Mouse (Mus musculus) limb, embryonic 15.5 days (tissue): ENCODE data around the gene Nt5e. TPM values are rescaled to one million over a fixed set of nuclear protein-coding genes. Genes with fewer than 3 reads are reported as not detected.

Experiments used
- ATAC-seq: fragments of 200-750 bp; cut with Nextera tagmentation; 2 replicates; pipeline ENCODE4 v1.8.0; 2017; ENCODE audit warnings: low read depth, moderate TSS enrichment; ENCODE audit not compliant: insufficient number of reproducible peaks, low FRiP score, low TSS enrichment
- H3K27ac ChIP-seq: fragments of 300-500 bp; sonication (generic); 2 replicates; pipeline ENCODE4 v1.5.1; 2015; ENCODE audit warnings: moderate library complexity, mild to moderate bottlenecking, inconsistent platforms
- H3K27me3 ChIP-seq: fragments of 300-500 bp; sonication (generic); 2 replicates; pipeline ENCODE4 v1.6.1; 2015; ENCODE audit warnings: inconsistent platforms
- H3K36me3 ChIP-seq: fragments of 300-500 bp; sonication (generic); 2 replicates; pipeline ENCODE4 v1.6.1; 2015; ENCODE audit warnings: inconsistent platforms
- H3K4me1 ChIP-seq: fragments of 300-500 bp; sonication (generic); 2 replicates; pipeline ENCODE4 v1.6.1; 2015; ENCODE audit warnings: inconsistent platforms
- H3K4me2 ChIP-seq: fragments of 300-500 bp; sonication (generic); 2 replicates; pipeline ENCODE4 v1.6.1; 2015; ENCODE audit warnings: mild to moderate bottlenecking, inconsistent platforms
- H3K4me3 ChIP-seq: fragments of 300-500 bp; sonication (generic); 2 replicates; pipeline ENCODE4 v1.5.1; 2015; ENCODE audit warnings: mild to moderate bottlenecking, inconsistent platforms
- H3K9ac ChIP-seq: fragments of 300-500 bp; sonication (generic); 2 replicates; pipeline ENCODE4 v1.6.1; 2015; ENCODE audit warnings: inconsistent platforms
- H3K9me3 ChIP-seq: fragments of 300-500 bp; sonication (generic); 2 replicates; pipeline ENCODE4 v1.6.1; 2016; ENCODE audit warnings: inconsistent platforms
- WGBS: fragments of 180-500 bp; shearing (Covaris S2); methylation state at CpG from one replicate; pipeline ENCODE4 v1.1.7; 2015; 5-methylcytosine and 5-hydroxymethylcytosine counted together
- polyA plus RNA-seq: library from polyadenylated mRNA; unstranded; fragments of >200 nt; fragmentation: Nextera tagmentation; extraction: Ambion mirVana; gene quantifications from 2 replicates; pipeline ENCODE4 v1.2.1, GENCODE M21; 2015

Nt5e gene
- polyA plus RNA-seq, 1 experiment from 2014 or later: 40.2 TPM

DNA sequence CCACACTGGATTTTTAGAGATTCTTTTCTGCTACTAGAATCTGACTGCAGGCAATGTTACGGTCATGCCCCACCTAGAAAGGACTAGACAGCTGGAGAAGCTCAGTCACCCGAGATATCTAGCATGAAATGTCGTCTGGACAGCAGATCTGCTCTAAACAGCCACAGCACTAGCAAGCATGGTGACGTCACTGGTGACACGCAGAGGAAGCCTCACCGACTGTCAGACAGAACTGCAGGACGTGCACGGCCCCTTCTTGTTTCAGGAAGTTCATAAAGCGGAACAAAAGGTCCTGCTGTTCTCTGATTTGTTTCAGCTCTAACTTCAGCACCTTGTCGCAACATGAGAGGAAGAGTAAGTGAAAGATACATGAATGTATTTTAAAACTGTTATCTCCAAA is 77.1 kb downstream of the Nt5e start:
- H3K9me3 ChIP-seq: no peaks in the 10 kb centered on the region
- H3K9ac ChIP-seq: no peak overlapping the region
- no peaks in the 10 kb centered on the region for H3K27me3 ChIP-seq
- ATAC-seq: no peak
- WGBS: 80% methylated on average over 10 of the region's 10 CpGs
- H3K36me3 ChIP-seq: peaks cover 12% of the 10 kb centered on the region; the same call in 1 of the 2 replicates
- H3K27ac ChIP-seq: no peak overlapping the region
- H3K4me1 ChIP-seq: no peaks in the 10 kb centered on the region
- no peak overlapping the region for H3K4me2 ChIP-seq
- H3K4me3 ChIP-seq: no peak overlapping the region

DNA sequence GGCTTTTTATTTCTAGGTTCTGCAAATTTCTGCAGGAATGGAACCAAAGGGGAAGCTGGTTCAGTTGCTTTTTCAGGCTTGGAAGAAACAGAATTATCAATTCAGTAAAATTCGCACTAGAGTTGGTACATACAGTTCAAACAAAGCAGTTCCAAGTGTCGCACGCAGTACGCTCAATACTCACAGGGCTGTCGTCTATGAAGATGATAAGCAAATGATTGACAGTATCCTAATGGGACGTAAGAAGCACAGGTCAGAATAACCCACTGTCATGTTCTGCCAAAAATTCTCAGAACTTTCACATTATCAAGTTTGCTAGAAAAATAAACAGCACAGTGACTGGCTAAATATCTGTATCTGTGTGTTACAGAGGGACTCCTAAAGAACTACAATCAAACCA is 77.5 kb downstream of the Nt5e start:
- H3K9ac ChIP-seq: no peak overlapping the region
- no peaks in the 10 kb centered on the region for H3K9me3 ChIP-seq
- H3K4me3 ChIP-seq: no peak overlapping the region
- H3K27me3 ChIP-seq: no peaks in the 10 kb centered on the region
- H3K27ac ChIP-seq: no peak overlapping the region
- 89% methylated on average over 6 of the region's 6 CpGs for WGBS
- no peaks in the 10 kb centered on the region for H3K4me1 ChIP-seq
- no peak for ATAC-seq
- no peak overlapping the region for H3K4me2 ChIP-seq
- peaks cover 16% of the 10 kb centered on the region; the same call in 1 of the 2 replicates for H3K36me3 ChIP-seq

GRCm38 (mm10) chr9:88409978-88410377 is 83.0 kb downstream of the Nt5e start:
- Histone ChIP-seq H3K27me3 (no peaks in the 10 kb centered on the region), H3K4me2 (no peak overlapping the region), H3K9me3 (no peaks in the 10 kb centered on the region), H3K4me3 (no peak overlapping the region), H3K27ac (no peak overlapping the region), H3K36me3 (0 out of 2 replicates have a peak, but pooled peaks cover 9% of the 10 kb centered on the region), H3K9ac (no peak overlapping the region), H3K4me1 (no peaks in the 10 kb centered on the region)
- no peak for ATAC-seq
- WGBS: 81% methylated on average over 2 of the region's 2 CpGs

GRCm38 (mm10) chr9:88416752-88417151 is 89.8 kb downstream of the Nt5e start:
- H3K9me3 ChIP-seq: no peaks in the 10 kb centered on the region
- H3K4me3 ChIP-seq: no peak overlapping the region
- H3K27ac ChIP-seq: no peak overlapping the region
- WGBS: 70% methylated on average over 1 of the region's 1 CpGs
- no peak overlapping the region for H3K4me2 ChIP-seq
- no peak overlapping the region for H3K9ac ChIP-seq
- no peak for ATAC-seq
- no peaks in the 10 kb centered on the region for H3K27me3 ChIP-seq
- no peaks in the 10 kb centered on the region for H3K4me1 ChIP-seq
- H3K36me3 ChIP-seq: peaks cover 25% of the 10 kb centered on the region

Other genes starting within 250 kb of the Nt5e start
- 27.8 and 28.7 TPM in 2 replicates for gene Snx14, start 111.8 kb downstream of the Nt5e start, polyA plus RNA-seq
- 0.61 TPM in 1 of 2 replicates, not detected in the other for gene Gm20537, start 129.4 kb downstream of the Nt5e start, polyA plus RNA-seq
- gene Syncrip, start 155.4 kb downstream of the Nt5e start, polyA plus RNA-seq: 94.5 and 95.0 TPM in 2 replicates
- gene Zfp949, start 220.8 kb downstream of the Nt5e start, polyA plus RNA-seq: 13.6 and 14.1 TPM in 2 replicates